Mouse (Mus musculus) right cerebral cortex, postnatal 14 days (tissue): Measurements from ENCODE around the gene Apol6.

Source experiments
- DNase-seq: peaks from one replicate; pipeline ENCODE4 v3.0.0; 2022

Apol6 gene

GRCm38 (mm10) chr15:77044597-77045320 lies at the start of gene Apol6:
Gene Apol6 (plus strand): TSS chr15:77044729.
- no peak for DNase-seq

- no peak for DNase-seq
Observed at GRCm38 (mm10) chr15:76998048-76998447, 46.5 kb upstream of the Apol6 start.

- DNase-seq: peak; percentile 55
Observed at GRCm38 (mm10) chr15:76998878-76999588, 45.5 kb upstream of the Apol6 start.

- no peak for DNase-seq
Observed at GRCm38 (mm10) chr15:77003173-77003867, 41.2 kb upstream of the Apol6 start.

- peak; percentile 49 for DNase-seq
Observed at GRCm38 (mm10) chr15:77003868-77004215, 40.7 kb upstream of the Apol6 start.

- DNase-seq: no peak
Observed at GRCm38 (mm10) chr15:77008851-77009250, 35.7 kb upstream of the Apol6 start.

- peak; percentile 36 for DNase-seq
Observed at GRCm38 (mm10) chr15:77013753-77014241, 30.7 kb upstream of the Apol6 start.

- no peak for DNase-seq
Observed at GRCm38 (mm10) chr15:77014431-77014830, 30.1 kb upstream of the Apol6 start.

- no peak for DNase-seq
Observed at GRCm38 (mm10) chr15:77014985-77015384, 29.5 kb upstream of the Apol6 start.

GRCm38 (mm10) chr15:77016509-77016908 lies 28.0 kb upstream of the Apol6 start:
- no peak for DNase-seq

GRCm38 (mm10) chr15:77017897-77018296 lies 26.6 kb upstream of the Apol6 start:
- no peak for DNase-seq

GRCm38 (mm10) chr15:77018740-77019340 lies 25.7 kb upstream of the Apol6 start:
- peak; percentile 63 for DNase-seq

- DNase-seq: no peak
Observed at GRCm38 (mm10) chr15:77019533-77019932, 25.0 kb upstream of the Apol6 start.

GRCm38 (mm10) chr15:77020136-77020535 lies 24.4 kb upstream of the Apol6 start:
- no peak for DNase-seq

- DNase-seq: no peak
Observed at GRCm38 (mm10) chr15:77021056-77021455, 23.5 kb upstream of the Apol6 start.

- DNase-seq: no peak
Observed at GRCm38 (mm10) chr15:77021851-77022250, 22.7 kb upstream of the Apol6 start.

GRCm38 (mm10) chr15:77022401-77022957 lies 22.1 kb upstream of the Apol6 start:
- no peak for DNase-seq

GRCm38 (mm10) chr15:77025884-77026583 lies 18.5 kb upstream of the Apol6 start:
- DNase-seq: no peak

GRCm38 (mm10) chr15:77027117-77027516 lies 17.4 kb upstream of the Apol6 start:
- no peak for DNase-seq

- DNase-seq: no peak
Observed at GRCm38 (mm10) chr15:77027675-77028074, 16.9 kb upstream of the Apol6 start.

GRCm38 (mm10) chr15:77029331-77029991 lies 15.1 kb upstream of the Apol6 start:
- DNase-seq: peak; percentile 43

- DNase-seq: no peak
Observed at GRCm38 (mm10) chr15:77031271-77031670, 13.3 kb upstream of the Apol6 start.
